Comparison of ENCODE assay signal across 8 mouse cellular contexts in genomic region chr19:44296186-44296585, GRCm38 (mm10). TPM values are rescaled to one million over a fixed set of nuclear protein-coding genes. Genes with fewer than 3 reads are reported as not detected.
A peak's percentile ranks its signal among the peaks of the same experiment; 100 is the strongest.
DNase-seq lines count a peak whose midpoint lies in the region; ATAC-seq and TF ChIP-seq lines count a peak whose summit lies in the region.

No protein-coding gene starts in this region.

- peaks cover 63% of the 10 kb centered on the region for H3K36me3 ChIP-seq in heart, embryonic 13.5 days
- peaks cover 62% of the 10 kb centered on the region for H3K36me3 ChIP-seq in G1E (replicated peaks)
- peaks cover 23% of the 10 kb centered on the region for H3K36me3 ChIP-seq in hindbrain, embryonic 15.5 days
- H3K36me3 ChIP-seq in midbrain, postnatal 0 days (ENCODE audit: insufficient read depth, low read length): peaks cover 30% of the 10 kb centered on the region

- no peak for ATAC-seq in heart, embryonic 13.5 days (ENCODE audit: extremely low read depth, insufficient number of reproducible peaks, low FRiP score, low TSS enrichment)
- ATAC-seq in G1E (ENCODE audit: extremely low read depth, insufficient number of reproducible peaks, low FRiP score, poor library complexity, severe bottlenecking): no peak
- no peak for ATAC-seq in hindbrain, embryonic 15.5 days (ENCODE audit: low FRiP score, low read depth)
- no peak for ATAC-seq in midbrain, postnatal 0 days (ENCODE audit: low FRiP score)
- no peak for ATAC-seq in frontal cortex, adult (ENCODE audit: low TSS enrichment)

- 47% methylated on average over 7 of the region's 7 CpGs for WGBS in heart, embryonic 13.5 days
- WGBS in hindbrain, embryonic 15.5 days: 23% methylated on average over 7 of the region's 7 CpGs
- WGBS in midbrain, postnatal 0 days: 14% methylated on average over 7 of the region's 7 CpGs

- TF ChIP-seq CTCF in G1E (IDR thresholded peaks at IDR 0.05; ENCODE audit: low read depth, low read length): no peak
- no peak for TF ChIP-seq CTCF in midbrain, postnatal 0 days (IDR thresholded peaks at IDR 0.05)

- intact Hi-C loops in left cerebral cortex, postnatal 14 days (cut with DNase I): loop anchor here (5.0 kb wide), 1 partner anchor 111 kb away; the partner anchor contains the start of gene Scd1

- no peaks in the 10 kb centered on the region for H3K27me3 ChIP-seq in heart, embryonic 13.5 days (replicated peaks)
- H3K27me3 ChIP-seq in G1E (ENCODE audit: insufficient read depth, low read length): no peaks in the 10 kb centered on the region
- H3K27me3 ChIP-seq in hindbrain, embryonic 15.5 days: no peaks in the 10 kb centered on the region
- no peaks in the 10 kb centered on the region for H3K27me3 ChIP-seq in midbrain, postnatal 0 days (ENCODE audit: insufficient read depth, low read length)

- no peak for DNase-seq in heart, adult 8-10 months (ENCODE audit: low spot score)
- no peak for DNase-seq in G1E (ENCODE audit: low spot score)
- no peak for DNase-seq in midbrain, postnatal 0 days (ENCODE audit: low spot score)
- no peak for DNase-seq in left cerebral cortex, postnatal 14 days (ENCODE audit: low spot score in 2 of 2)
- DNase-seq in cerebellum, adult 11-12 months: no peak

- H3K4me1 ChIP-seq in heart, embryonic 13.5 days: peaks cover 85% of the 10 kb centered on the region
- peaks cover 68% of the 10 kb centered on the region for H3K4me1 ChIP-seq in G1E (ENCODE audit: insufficient read depth, low read depth, low read length)
- peaks cover 81% of the 10 kb centered on the region for H3K4me1 ChIP-seq in hindbrain, embryonic 15.5 days (replicated peaks)
- H3K4me1 ChIP-seq in midbrain, postnatal 0 days (ENCODE audit: insufficient read depth, low read length): peaks cover 34% of the 10 kb centered on the region

- H3K27ac ChIP-seq in heart, embryonic 13.5 days (replicated peaks): 0 out of 2 replicates have a peak overlapping the region, but pooled peaks have one; percentile 99
- H3K27ac ChIP-seq in hindbrain, embryonic 15.5 days (replicated peaks): 0 out of 2 replicates have a peak overlapping the region, but pooled peaks have one; percentile 51
- no peak overlapping the region for H3K27ac ChIP-seq in midbrain, postnatal 0 days (ENCODE audit: low read depth, low read length)

- H3K9me3 ChIP-seq in heart, embryonic 13.5 days: no peaks in the 10 kb centered on the region
- H3K9me3 ChIP-seq in G1E (replicated peaks): no peaks in the 10 kb centered on the region
- H3K9me3 ChIP-seq in hindbrain, embryonic 15.5 days: no peaks in the 10 kb centered on the region
- no peaks in the 10 kb centered on the region for H3K9me3 ChIP-seq in midbrain, postnatal 0 days (ENCODE audit: low read length)

- peak overlapping the region; percentile 92 for H3K4me2 ChIP-seq in heart, embryonic 13.5 days
- H3K4me2 ChIP-seq in hindbrain, embryonic 15.5 days: peak overlapping the region; percentile 93
- H3K4me2 ChIP-seq in midbrain, postnatal 0 days (ENCODE audit: low read depth, low read length, poor library complexity, severe bottlenecking): peak overlapping the region; percentile 100

- H3K4me3 ChIP-seq in heart, embryonic 13.5 days: peak overlapping the region; percentile 89
- H3K4me3 ChIP-seq in G1E (ENCODE audit: low read depth, low read length): peak overlapping the region; percentile 75
- H3K4me3 ChIP-seq in hindbrain, embryonic 15.5 days: peak overlapping the region; percentile 70
- peak overlapping the region; percentile 92 for H3K4me3 ChIP-seq in midbrain, postnatal 0 days (ENCODE audit: low read depth, low read length)

- peak overlapping the region; percentile 97 for H3K9ac ChIP-seq in heart, embryonic 13.5 days
- peak overlapping the region; percentile 89 for H3K9ac ChIP-seq in hindbrain, embryonic 15.5 days
- H3K9ac ChIP-seq in midbrain, postnatal 0 days (replicated peaks; ENCODE audit: low read length, poor library complexity, severe bottlenecking): peak overlapping the region; percentile 95

RNA-seq across cellular contexts. Expression of gene Scd2, which starts 2.7 kb away (rescaled TPM):
- 124 and 130 TPM in 2 replicates for polyA plus RNA-seq in heart, embryonic 13.5 days (2015; fragmentation: Nextera tagmentation; extraction: Ambion mirVana)
- 10 to 100 TPM in 1 of 4 experiments, 1 to 10 TPM in 3; 7.5 to 10.2 (median 9.4) TPM for total RNA-seq in heart, adult 8-10 months (2022)
- total RNA-seq in G1E (2014; fragmentation: Nextera tagmentation): 710 and 771 TPM in 2 replicates
- total RNA-seq in G1E (2017): 537 and 649 TPM in 2 replicates
- 63.8 and 97.6 TPM in 2 replicates for polyA plus RNA-seq in G1E (2012)
- polyA plus RNA-seq in hindbrain, embryonic 15.5 days (2015; fragmentation: Nextera tagmentation; extraction: Ambion mirVana): 288 and 295 TPM in 2 replicates
- 905 and 948 TPM in 2 replicates for total RNA-seq in midbrain, postnatal 0 days (2014; rRNA removed)
- polyA plus RNA-seq in midbrain, postnatal 0 days (2015; fragmentation: Nextera tagmentation; extraction: Ambion mirVana): 224 and 226 TPM in 2 replicates
- total RNA-seq in left cerebral cortex, postnatal 14 days (2021): 100 to 1,000 TPM; 555 to 608 TPM

RNA-seq across cellular contexts. Expression of gene Scd4, which starts 36.7 kb away (rescaled TPM):
- polyA plus RNA-seq in heart, embryonic 13.5 days (2015; fragmentation: Nextera tagmentation; extraction: Ambion mirVana): 0.49 and 0.69 TPM in 2 replicates
- total RNA-seq in heart, adult 8-10 months (2022): 1 to 10 TPM; 2.6 to 5.1 (median 3.1) TPM
- total RNA-seq in G1E (2014; fragmentation: Nextera tagmentation) (0.23 TPM in 1 of 2 replicates, not detected in the other), G1E (2017) (0.44 and 0.76 TPM in 2 replicates)
- polyA plus RNA-seq in G1E (2012): 0.10 and 0.13 TPM in 2 replicates
- 0.10 and 0.12 TPM in 2 replicates for polyA plus RNA-seq in hindbrain, embryonic 15.5 days (2015; fragmentation: Nextera tagmentation; extraction: Ambion mirVana)
- total RNA-seq in midbrain, postnatal 0 days (2014; rRNA removed): 0.33 and 0.44 TPM in 2 replicates
- polyA plus RNA-seq in midbrain, postnatal 0 days (2015; fragmentation: Nextera tagmentation; extraction: Ambion mirVana): 0.17 TPM in 1 of 2 replicates, not detected in the other
- 1 to 10 TPM; 1.9 to 2.1 TPM for total RNA-seq in left cerebral cortex, postnatal 14 days (2021)

Comparison
In these comparisons a context has a peak if more than half of its experiments do, and no peak if none do; other contexts are left out.
1. RNA of gene Scd2, which starts 2.7 kb away (total RNA-seq): 905 to 948 TPM in midbrain, postnatal 0 days, 537 to 771 TPM in G1E and 555 to 608 TPM in left cerebral cortex, postnatal 14 days; 7.5 to 10.2 TPM in heart, adult 8-10 months; every median in the first group is over 10 times any median in the second.
2. Peak in every context shown above with its lines, with median percentiles within 50 percentile points of each other: H3K4me2 ChIP-seq, H3K4me3 ChIP-seq and H3K9ac ChIP-seq.